ENCODE assay signal across 10 mouse cellular contexts in genomic region chr13:41078690-41079420, GRCm38 (mm10). TPM values are rescaled to one million over a fixed set of nuclear protein-coding genes. Genes with fewer than 3 reads are reported as not detected.
A peak's percentile ranks its signal among the peaks of the same experiment; 100 is the strongest.
DNase-seq lines count a peak whose midpoint lies in the region; ATAC-seq and TF ChIP-seq lines count a peak whose summit lies in the region.
"Had no signal": no experiment of that assay in that cellular context is flagged by ENCODE, and none has a peak within 500 bp of the region (broad histone marks: within the 10 kb centered on the region; RNA-seq: fewer than 3 reads in every experiment).

No protein-coding gene starts in this region.

- TF ChIP-seq CTCF in brain, embryonic 14.5 days (IDR thresholded peaks at IDR 0.05; ENCODE audit: borderline replicate concordance, extremely low read depth, insufficient read depth, insufficient read length) = no peak

- intact Hi-C loops in heart, postnatal 25 days (cut with DNase I) = no loop called here

- peaks cover 3 to 11% of the 10 kb centered on the region in 2 experiments; a peak in 3 of 4 replicates for H3K4me1 ChIP-seq in heart, embryonic 14.5 days (ENCODE audit: control insufficient read depth in 2 of 2, insufficient read depth in 2 of 2, low read length in 2 of 2)
- H3K4me1 ChIP-seq in hindbrain, embryonic 15.5 days (replicated peaks) = peaks cover 12% of the 10 kb centered on the region; the same call in 1 of the 2 replicates
- peaks cover 11% of the 10 kb centered on the region; the same call in 1 of the 2 replicates for H3K4me1 ChIP-seq in midbrain, embryonic 15.5 days

- H3K9me3 ChIP-seq in heart, embryonic 14.5 days (ENCODE audit: control insufficient read depth, low read length) = no peaks in the 10 kb centered on the region
- H3K9me3 ChIP-seq in hindbrain, embryonic 15.5 days = no peaks in the 10 kb centered on the region
- no peaks in the 10 kb centered on the region for H3K9me3 ChIP-seq in midbrain, embryonic 15.5 days
- H3K9me3 ChIP-seq: G1E had no signal

- H3K27ac ChIP-seq in heart, embryonic 14.5 days (replicated peaks in 1 of 2; ENCODE audit: control insufficient read depth in 1 of 2, insufficient read depth in 1 of 2, low read depth in 2 of 2, low read length in 2 of 2) = no peak overlapping the region
- H3K27ac ChIP-seq in hindbrain, embryonic 15.5 days (replicated peaks) = no peak overlapping the region
- no peak overlapping the region for H3K27ac ChIP-seq in midbrain, embryonic 15.5 days

- no peak for DNase-seq in heart, postnatal 25 days (ENCODE audit: low spot score)
- peak; percentile 19 for DNase-seq in brain, embryonic 14.5 days (ENCODE audit: low read depth)
- DNase-seq in cerebellum, adult 9-11 months = no peak
- no peak for DNase-seq in layer of hippocampus, adult 9-10 months (ENCODE audit: low spot score)
- DNase-seq in adipocyte (ENCODE audit: low spot score) = no peak

- WGBS in heart, embryonic 14.5 days = 10% methylated on average over 21 of the region's 24 CpGs
- 10% methylated on average over 24 of the region's 24 CpGs for WGBS in hindbrain, embryonic 15.5 days
- WGBS in midbrain, embryonic 15.5 days = 5% methylated on average over 24 of the region's 24 CpGs

- no peak for ATAC-seq in heart, embryonic 14.5 days (ENCODE audit: insufficient number of reproducible peaks, insufficient read depth, low FRiP score, low read depth)
- peak; percentile 74 for ATAC-seq in hindbrain, embryonic 15.5 days (ENCODE audit: low FRiP score, low read depth)
- ATAC-seq in midbrain, embryonic 15.5 days (replicated peaks) = peak; percentile 74

- no peaks in the 10 kb centered on the region for H3K36me3 ChIP-seq in heart, embryonic 14.5 days (ENCODE audit: control insufficient read depth, insufficient read depth, low read length)
- no peaks in the 10 kb centered on the region for H3K36me3 ChIP-seq in hindbrain, embryonic 15.5 days
- H3K36me3 ChIP-seq in midbrain, embryonic 15.5 days (replicated peaks) = no peaks in the 10 kb centered on the region
- H3K36me3 ChIP-seq: G1E had no signal

- no peak for TF ChIP-seq POLR2A in brain, embryonic 14.5 days (IDR thresholded peaks at IDR 0.05; ENCODE audit: borderline replicate concordance, extremely low read depth, insufficient read depth, insufficient read length, poor library complexity, severe bottlenecking)

- peaks cover 37% of the 10 kb centered on the region for H3K27me3 ChIP-seq in heart, embryonic 14.5 days (ENCODE audit: control insufficient read depth, insufficient read depth, low read length)
- H3K27me3 ChIP-seq in hindbrain, embryonic 15.5 days = peaks cover 20% of the 10 kb centered on the region; the same call in 1 of the 2 replicates
- peaks cover 10% of the 10 kb centered on the region; the same call in 1 of the 2 replicates for H3K27me3 ChIP-seq in midbrain, embryonic 15.5 days (replicated peaks)

- H3K4me3 ChIP-seq in heart, embryonic 14.5 days (ENCODE audit: control insufficient read depth in 1 of 2, insufficient read depth in 1 of 2, low read depth in 1 of 2, low read length in 2 of 2) = peak overlapping the region; percentile 5 to 46; a peak in 2 of 4 replicates
- peak overlapping the region; percentile 54 for H3K4me3 ChIP-seq in hindbrain, embryonic 15.5 days
- peak overlapping the region; percentile 51 for H3K4me3 ChIP-seq in midbrain, embryonic 15.5 days
- H3K4me3 ChIP-seq: myocyte had no signal

- H3K9ac ChIP-seq in heart, embryonic 14.5 days (ENCODE audit: low read length) = peak overlapping the region; percentile 30; the same call in 1 of the 2 replicates
- H3K9ac ChIP-seq in hindbrain, embryonic 15.5 days = peak overlapping the region; percentile 48
- peak overlapping the region; percentile 28 for H3K9ac ChIP-seq in midbrain, embryonic 15.5 days

- peak overlapping the region; percentile 78 for H3K4me2 ChIP-seq in heart, embryonic 14.5 days (ENCODE audit: low read length)
- peak overlapping the region; percentile 87 for H3K4me2 ChIP-seq in hindbrain, embryonic 15.5 days
- peak overlapping the region; percentile 78 for H3K4me2 ChIP-seq in midbrain, embryonic 15.5 days

RNA-seq across cellular contexts. Expression of gene Mak, which starts 0.7 kb away (rescaled TPM):
- 0.04 and 0.15 TPM in 2 replicates for polyA plus RNA-seq in heart, embryonic 14.5 days (2014; fragmentation: Nextera tagmentation; extraction: Ambion mirVana)
- not detected for total RNA-seq in heart, postnatal 25 days (2021)
- polyA plus RNA-seq in brain, embryonic 14.5 days (2012; rRNA removed) = 1.3 and 1.7 TPM in 2 replicates
- polyA plus RNA-seq in hindbrain, embryonic 15.5 days (2015; fragmentation: Nextera tagmentation; extraction: Ambion mirVana) = 1.9 TPM in 2 replicates
- polyA plus RNA-seq in midbrain, embryonic 15.5 days (2015; fragmentation: Nextera tagmentation; extraction: Ambion mirVana) = 1.8 and 2.2 TPM in 2 replicates
- polyA plus RNA-seq: G1E had no signal

RNA-seq across cellular contexts. Expression of gene Gcm2, which starts 32.0 kb away (rescaled TPM):
- not detected in 2 replicates for polyA plus RNA-seq in heart, embryonic 14.5 days (2014; fragmentation: Nextera tagmentation; extraction: Ambion mirVana)
- not detected for total RNA-seq in heart, postnatal 25 days (2021)
- not detected in 2 replicates for polyA plus RNA-seq in brain, embryonic 14.5 days (2012; rRNA removed)
- polyA plus RNA-seq in hindbrain, embryonic 15.5 days (2015; fragmentation: Nextera tagmentation; extraction: Ambion mirVana) = not detected in 2 replicates
- not detected in 2 replicates for polyA plus RNA-seq in midbrain, embryonic 15.5 days (2015; fragmentation: Nextera tagmentation; extraction: Ambion mirVana)
- total RNA-seq: G1E had no signal
- polyA plus RNA-seq: G1E, myocyte had no signal

RNA-seq across cellular contexts. Expression of gene Sycp2l, which starts 35.3 kb away (rescaled TPM):
- not detected in 2 replicates for polyA plus RNA-seq in heart, embryonic 14.5 days (2014; fragmentation: Nextera tagmentation; extraction: Ambion mirVana)
- not detected for total RNA-seq in heart, postnatal 25 days (2021)
- polyA plus RNA-seq in brain, embryonic 14.5 days (2012; rRNA removed) = 0.04 TPM in 1 of 2 replicates, not detected in the other
- polyA plus RNA-seq in hindbrain, embryonic 15.5 days (2015; fragmentation: Nextera tagmentation; extraction: Ambion mirVana) = not detected in 2 replicates
- not detected in 2 replicates for polyA plus RNA-seq in midbrain, embryonic 15.5 days (2015; fragmentation: Nextera tagmentation; extraction: Ambion mirVana)
- total RNA-seq: G1E had no signal
- polyA plus RNA-seq: G1E, myocyte had no signal
